Mouse (Mus musculus) erythroblast, embryonic 14.5 days (primary cell): ENCODE results near the gene Gpr25. TPM values are rescaled to one million over a fixed set of nuclear protein-coding genes. Genes with fewer than 3 reads are reported as not detected.

ENCODE experiments used
- H3K27me3 ChIP-seq: 2 replicates; pipeline ENCODE4 v1.6.1; 2012; ENCODE audit warnings: inconsistent platforms; ENCODE audit not compliant: control insufficient read depth
- H3K36me3 ChIP-seq: 2 replicates; pipeline ENCODE4 v1.6.1; 2012; ENCODE audit warnings: mild to moderate bottlenecking, inconsistent platforms; ENCODE audit not compliant: control insufficient read depth
- H3K4me1 ChIP-seq: 2 replicates; pipeline ENCODE4 v1.6.1; 2012; ENCODE audit warnings: inconsistent platforms; ENCODE audit not compliant: control insufficient read depth
- H3K4me3 ChIP-seq: replicated peaks from 2 replicates; pipeline ENCODE3; 2012; ENCODE audit warnings: moderate library complexity, mild to moderate bottlenecking, inconsistent platforms
- H3K9me3 ChIP-seq: 2 replicates; pipeline ENCODE4 v1.6.1; 2012; ENCODE audit warnings: low read length, inconsistent platforms, mixed read lengths; ENCODE audit not compliant: control insufficient read depth
- GATA1 ChIP-seq: IDR thresholded peaks from 2 replicates; pipeline ENCODE4 v1.6.1; 2012; ENCODE audit warnings: low read length, inconsistent platforms, mixed read lengths
- TAL1 ChIP-seq: IDR thresholded peaks from 3 replicates; pipeline ENCODE4 v1.6.1; 2012; ENCODE audit warnings: low read length, inconsistent platforms, mixed read lengths
- polyA plus RNA-seq: library from polyadenylated mRNA; stranded (reverse); fragments of >175 nt; gene quantifications from 2 replicates; pipeline ENCODE4 v1.2.3, GENCODE M21; 2012

The Gpr25 gene
- polyA plus RNA-seq, 1 experiment, result not detected

- TF ChIP-seq GATA1, result no peak
- TF ChIP-seq TAL1, result no peak
- Histone ChIP-seq H3K27me3 (no peaks in the 10 kb centered on the region), H3K9me3 (no peaks in the 10 kb centered on the region), H3K4me1 (peaks cover 14% of the 10 kb centered on the region), H3K4me3 (no peak within 1 kb of the TSS), H3K36me3 (no peaks in the 10 kb centered on the region)
Observed at GRCm38 (mm10) chr1:136212803-136213202, 47.9 kb downstream of the Gpr25 start, which contains the start of gene Mroh3. Mroh3 (minus strand) TSS chr1:136212828.

Other genes starting within 250 kb of the Gpr25 start
- 0.07 TPM in 1 of 2 replicates, not detected in the other for gene Ascl5, start 210.1 kb downstream of the Gpr25 start, polyA plus RNA-seq
- gene Cacna1s, start 208.1 kb downstream of the Gpr25 start, polyA plus RNA-seq, result not detected in 2 replicates
- 0.03 and 0.15 TPM in 2 replicates for gene Kif21b, start 129.5 kb downstream of the Gpr25 start, polyA plus RNA-seq
- gene Mroh3, start 48.0 kb downstream of the Gpr25 start, polyA plus RNA-seq, result not detected in 2 replicates
- not detected in 2 replicates for gene Inava, start 26.6 kb downstream of the Gpr25 start, polyA plus RNA-seq
- 0.76 and 1.1 TPM in 2 replicates for gene Camsap2, start 85.2 kb upstream of the Gpr25 start, polyA plus RNA-seq
- 0.07 and 0.09 TPM in 2 replicates for gene Ddx59, start 154.4 kb upstream of the Gpr25 start, polyA plus RNA-seq
- 0.43 and 0.44 TPM in 2 replicates for gene Kif14, start 205.5 kb upstream of the Gpr25 start, polyA plus RNA-seq